Mouse (Mus musculus) R1 (cell line): Measurements from ENCODE around the gene Cenpi.

Experiments
- DNase-seq: peaks from one replicate; pipeline ENCODE4 v3.0.0-alpha.2; 2018; ENCODE audit warnings: low read depth, low spot score

Gene Cenpi

DNA sequence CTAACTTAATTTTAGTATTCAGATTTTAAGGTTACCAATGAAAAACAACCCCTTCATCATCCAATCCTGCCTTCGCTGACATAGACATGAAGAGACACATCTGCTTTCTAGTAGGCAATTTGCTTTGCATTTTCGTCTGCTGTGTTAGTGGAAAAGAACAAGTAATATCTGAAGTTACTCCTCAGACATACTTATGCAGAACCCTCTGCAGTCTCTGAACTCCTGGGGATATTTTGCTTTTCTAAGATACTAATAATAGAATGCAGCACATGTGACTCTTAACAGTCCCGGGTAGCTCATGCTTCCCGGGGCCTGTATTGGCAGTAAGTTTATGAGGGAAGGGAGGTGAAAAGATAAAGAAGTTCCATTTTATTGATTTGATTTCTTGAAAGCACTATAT is 54.3 kb downstream of the Cenpi start:
- no peak for DNase-seq

- no peak for DNase-seq
Measured at GRCm38 (mm10) chrX:134365421-134365820, 57.5 kb downstream of the Cenpi start.

DNA sequence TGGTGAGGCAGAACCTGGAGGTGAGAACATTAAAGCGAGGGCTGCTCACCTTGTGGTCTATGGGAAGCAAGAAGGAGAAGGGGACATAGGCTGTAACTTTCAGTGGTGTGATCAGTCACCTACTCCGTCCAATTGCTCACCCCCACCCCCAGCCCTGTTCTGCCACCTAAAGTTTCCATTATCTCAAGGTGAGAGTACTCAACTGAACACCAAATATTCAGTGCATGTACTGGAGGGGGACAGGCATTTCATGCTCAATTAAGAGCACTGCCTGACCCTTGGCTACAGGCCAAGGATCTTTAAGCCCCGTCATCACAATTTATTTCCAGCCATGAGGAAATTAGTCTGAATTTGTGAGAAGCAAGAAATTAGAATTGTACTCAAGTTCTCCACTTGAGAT is 58.7 kb downstream of the Cenpi start:
- DNase-seq: no peak

- DNase-seq: peak; percentile 22
Measured at GRCm38 (mm10) chrX:134371279-134371678, 63.4 kb downstream of the Cenpi start.

GRCm38 (mm10) chrX:134374190-134374589 is 66.3 kb downstream of the Cenpi start:
- no peak for DNase-seq

- DNase-seq: no peak
Measured at GRCm38 (mm10) chrX:134384896-134385295, 77.0 kb downstream of the Cenpi start.

DNA sequence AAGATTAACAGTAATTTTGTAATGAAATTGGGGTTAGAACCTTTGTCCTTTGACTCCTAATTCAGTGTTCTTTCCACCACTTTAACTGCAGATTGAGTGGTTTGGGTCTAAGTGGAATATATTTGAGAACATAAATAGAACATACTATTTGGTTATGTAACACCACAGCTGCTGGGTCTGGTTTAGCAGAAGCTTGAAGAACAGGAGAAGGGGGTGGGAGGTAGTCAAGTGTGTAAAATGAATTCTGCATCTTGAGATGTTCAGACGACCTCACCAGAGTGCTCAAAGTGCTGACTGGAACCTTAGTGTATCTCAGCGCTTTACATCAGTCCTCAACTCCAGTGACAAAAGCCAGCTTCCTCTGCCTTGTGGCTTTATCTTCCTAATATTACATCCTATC is 91.1 kb downstream of the Cenpi start:
- DNase-seq: no peak

DNA sequence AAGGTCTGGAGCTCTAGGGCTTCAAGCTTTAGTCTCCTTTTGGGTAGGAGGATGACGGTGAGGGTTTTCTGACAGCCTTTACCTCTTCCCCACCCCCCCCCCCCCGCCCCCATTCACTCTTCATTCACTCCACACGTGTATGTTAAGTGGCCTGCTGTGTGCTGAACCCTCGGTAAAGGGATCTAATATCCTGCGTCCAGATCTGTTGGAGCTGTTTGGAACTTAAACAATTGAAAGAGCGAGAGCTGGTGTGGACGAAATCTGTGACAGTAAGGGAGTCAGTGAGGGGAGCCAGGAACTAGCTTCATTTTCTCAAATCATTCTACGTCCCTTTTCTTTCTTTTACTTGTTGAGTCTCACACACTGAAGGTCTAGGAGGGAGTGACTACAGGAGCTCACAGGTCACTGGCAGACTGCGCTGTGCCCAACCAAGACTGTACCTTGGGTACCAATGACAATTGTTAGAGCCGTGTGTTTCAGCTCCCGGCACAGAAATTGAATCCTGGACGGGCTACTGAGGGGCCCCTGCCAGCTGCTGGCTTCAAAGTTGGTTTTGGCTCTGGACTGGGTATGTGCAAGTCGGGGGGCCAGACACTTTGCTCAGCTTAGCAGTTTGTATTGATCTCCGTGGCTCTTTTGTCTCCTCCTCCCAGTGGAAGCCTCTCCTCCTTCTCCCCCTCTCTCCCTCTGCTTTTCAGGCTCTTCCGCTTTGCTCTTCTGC is 96.1 kb downstream of the Cenpi start, which contains the start of gene Drp2:
Gene Drp2, plus strand, starts transcription at position 689 of the 721 bp plus-strand sequence.
- no peak for DNase-seq

- DNase-seq: no peak
Measured at GRCm38 (mm10) chrX:134404584-134404955, 96.7 kb downstream of the Cenpi start.

- DNase-seq: no peak
Measured at GRCm38 (mm10) chrX:134409354-134409900, 101.5 kb downstream of the Cenpi start.

GRCm38 (mm10) chrX:134412096-134412495 is 104.2 kb downstream of the Cenpi start:
- no peak for DNase-seq
